Mouse (Mus musculus) liver, postnatal 0 days (tissue): ENCODE data around the gene Sap30l.

Experiments used
- CTCF ChIP-seq: sonication (generic); IDR thresholded peaks from 2 replicates; pipeline ENCODE4 v1.5.1; 2016; ENCODE audit warnings: antibody characterized with exemption, low read depth
- EP300 ChIP-seq: IDR thresholded peaks from 2 replicates; pipeline ENCODE4 v1.6.1; 2016; ENCODE audit warnings: antibody characterized with exemption, low read depth, mild to moderate bottlenecking

DNA sequence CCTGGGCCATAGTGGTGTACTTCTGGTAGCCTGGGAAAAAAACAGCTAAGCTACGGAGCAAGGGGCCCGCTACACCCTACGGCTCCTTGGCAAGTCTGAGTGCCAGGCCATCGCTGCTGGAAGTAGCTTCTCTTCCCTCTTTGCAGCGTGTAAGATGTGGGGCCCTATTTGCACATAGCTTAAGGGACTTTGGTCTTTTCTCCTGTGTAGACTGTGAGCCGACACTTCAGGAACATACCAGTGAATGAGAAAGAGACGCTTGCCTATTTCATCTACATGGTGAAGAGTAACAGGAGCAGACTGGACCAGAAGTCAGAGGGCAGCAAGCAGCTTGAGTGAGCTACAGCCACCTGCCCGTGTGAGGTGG lies 8.3 kb downstream of the Sap30l start:
- TF ChIP-seq CTCF = no peak
- no peak for TF ChIP-seq EP300
